Mouse (Mus musculus): ENCODE measurements around the gene Etfbkmt.
"Not testable (repeated sequence)": the region's sequence is repeated elsewhere in the genome, so short reads cannot be mapped to it uniquely, and the experiment has no call there.

Gene Etfbkmt

DNA sequence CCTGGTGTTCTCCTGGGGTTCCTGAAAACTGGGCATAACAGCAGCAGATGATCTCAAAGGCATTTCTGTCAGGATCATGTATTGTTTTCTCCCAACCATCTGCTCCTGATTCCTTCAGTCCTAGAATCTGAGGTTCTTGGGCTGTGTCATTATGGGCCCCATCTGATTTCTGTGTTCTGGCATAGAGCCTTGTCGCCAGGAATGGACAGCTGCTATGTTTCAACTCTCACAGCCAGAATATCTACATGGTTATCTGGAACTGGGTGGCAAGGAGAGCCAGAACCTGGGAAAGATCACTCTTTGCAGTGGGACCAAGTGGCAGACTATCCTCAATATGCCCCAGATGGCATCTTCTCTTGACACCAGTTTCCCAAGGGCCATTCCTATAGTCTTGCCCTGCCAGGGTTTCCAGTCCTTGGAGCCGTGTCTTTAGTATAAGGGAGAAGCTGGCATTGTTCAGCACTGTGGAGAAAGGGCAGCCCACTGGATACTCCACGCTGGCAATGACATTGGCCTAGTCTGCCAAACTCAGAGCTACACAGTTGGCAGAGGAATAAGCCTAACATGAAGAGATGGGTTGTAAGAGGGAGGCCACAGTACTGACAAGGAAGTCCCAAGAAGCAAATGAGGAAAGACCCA lies 35.4 kb downstream of the Etfbkmt start:
- in situ Hi-C loops (cut with MboI, MseI), result no loop called here

DNA sequence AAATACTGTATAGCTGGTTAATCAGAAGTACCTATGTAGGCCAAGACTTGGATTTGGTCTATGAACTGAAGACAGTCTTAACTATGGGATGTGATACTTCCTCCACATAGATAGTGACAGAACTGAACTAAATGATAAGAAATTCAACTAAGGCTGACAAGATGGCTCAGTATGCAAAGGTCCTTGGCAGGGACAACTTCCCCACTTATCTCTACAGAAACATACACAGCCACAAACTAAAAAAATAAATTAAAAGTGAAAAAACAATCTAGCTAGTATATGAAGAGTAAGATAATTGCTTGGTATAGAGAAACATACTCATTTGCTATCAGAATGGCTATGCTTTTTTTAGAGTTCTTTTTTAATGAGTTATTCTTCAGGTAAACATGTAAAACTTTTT lies 39.4 kb downstream of the Etfbkmt start:
- in situ Hi-C loops (cut with MboI, MseI), result no loop called here

DNA sequence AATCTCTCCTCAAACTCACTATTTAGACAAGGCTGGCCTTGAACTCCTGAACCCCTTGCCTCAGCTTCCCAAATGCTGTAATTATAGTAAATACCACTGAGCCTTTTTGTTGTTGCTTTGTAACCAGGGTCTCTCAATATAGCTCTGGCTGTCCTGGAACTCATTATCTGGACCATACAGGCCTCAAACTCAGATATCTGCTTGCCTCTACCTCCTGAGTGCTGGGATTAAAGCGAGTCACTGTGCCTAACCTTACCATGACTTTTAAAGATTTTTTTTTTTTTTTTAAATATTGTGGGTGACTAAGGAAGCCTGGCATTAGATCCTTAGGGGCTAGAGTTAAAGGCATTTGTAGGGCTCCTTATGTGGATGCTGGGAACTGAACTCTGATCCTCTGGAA lies 44.4 kb downstream of the Etfbkmt start:
- in situ Hi-C loops (cut with MboI, MseI), result no loop called here

DNA sequence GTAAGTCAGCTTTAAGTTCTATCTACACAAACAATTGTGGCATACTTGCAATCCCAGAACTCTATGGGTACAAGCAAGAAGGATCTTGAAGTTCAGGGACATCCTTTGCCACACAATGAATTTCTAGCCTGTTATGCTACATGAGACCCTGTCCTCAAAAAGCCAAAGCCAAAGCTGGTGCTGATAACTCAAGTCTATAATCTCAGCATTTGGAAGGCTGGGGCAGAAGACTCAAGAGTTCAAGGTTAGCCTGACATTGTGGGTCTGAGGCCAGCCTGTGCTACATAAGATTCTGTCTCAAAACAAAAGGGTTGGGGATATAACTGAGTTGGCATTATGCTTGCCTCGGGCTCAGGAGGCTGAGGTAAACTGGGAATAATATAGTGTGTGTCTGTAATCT lies 47.7 kb downstream of the Etfbkmt start:
- in situ Hi-C loops (cut with MboI, MseI), result loop anchor here (5.0 kb wide), 1 partner anchor 45 kb away; no protein-coding TSS in a partner anchor

DNA sequence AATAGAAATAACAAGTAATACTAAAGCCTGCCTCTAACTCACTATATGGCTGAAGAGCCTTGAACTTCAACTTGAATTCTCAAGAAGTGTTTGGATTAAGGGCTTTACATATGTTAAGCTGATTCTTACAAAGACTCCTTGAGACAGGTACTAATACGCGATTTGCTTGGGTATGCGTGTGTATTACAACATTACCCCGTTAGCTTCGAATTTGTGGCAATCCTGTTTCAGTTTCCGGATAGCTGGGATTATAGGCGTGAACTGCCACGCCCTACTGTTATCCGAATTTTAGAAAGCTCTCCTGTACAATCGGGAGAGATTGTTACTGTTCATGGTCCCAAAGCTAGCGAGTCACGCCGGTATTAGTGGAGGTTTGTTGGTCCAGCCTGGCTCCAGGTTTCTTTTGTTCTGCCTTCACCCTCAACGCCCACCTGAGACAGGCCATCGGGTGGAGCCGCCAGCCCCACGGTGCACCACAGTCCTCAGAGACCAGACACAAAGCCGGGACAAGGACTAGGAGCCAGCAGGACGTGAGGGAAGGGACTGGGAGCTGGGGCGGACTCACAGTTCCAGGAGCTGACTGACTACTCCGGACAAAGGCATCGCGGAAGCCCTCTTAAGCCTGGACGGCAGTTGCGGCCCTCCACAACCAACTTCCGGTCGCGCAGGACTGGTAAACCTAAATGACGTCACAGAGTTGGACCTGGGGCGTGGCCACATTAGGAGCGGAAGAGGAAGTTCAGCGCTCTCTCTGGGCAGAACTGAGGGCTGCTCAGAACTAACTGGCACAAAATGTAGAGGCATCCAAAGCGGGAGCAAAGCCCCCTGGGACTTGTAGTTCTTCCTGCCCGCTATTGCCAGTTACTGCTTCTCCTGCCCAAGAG lies 48.6 kb downstream of the Etfbkmt start, which contains the start of gene Amn1:
Gene Amn1 (minus strand): TSS at position 672 of the 884 bp plus-strand sequence.
- in situ Hi-C loops (cut with MboI, MseI), result loop anchor here (5.0 kb wide), 1 partner anchor 46 kb away; no protein-coding TSS in a partner anchor

DNA sequence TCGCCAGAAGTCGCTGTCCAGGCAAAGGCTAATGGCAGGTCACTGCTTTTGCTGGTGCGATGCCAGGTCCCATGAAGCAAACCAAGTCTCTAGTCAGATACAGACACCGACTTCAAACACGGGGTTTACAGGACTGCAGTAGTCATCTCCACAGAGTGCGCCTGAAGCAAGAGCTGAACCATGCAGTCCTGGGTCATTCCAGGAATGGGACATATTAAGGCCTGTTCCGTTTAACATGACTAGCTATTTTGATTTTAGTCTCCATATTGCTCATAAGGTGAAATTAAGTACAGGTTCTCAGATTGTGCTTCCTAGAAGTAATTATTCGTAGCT lies 49.2 kb downstream of the Etfbkmt start:
- in situ Hi-C loops (cut with MboI, MseI), result loop anchor here (5.0 kb wide), 1 partner anchor 47 kb away; no protein-coding TSS in a partner anchor

DNA sequence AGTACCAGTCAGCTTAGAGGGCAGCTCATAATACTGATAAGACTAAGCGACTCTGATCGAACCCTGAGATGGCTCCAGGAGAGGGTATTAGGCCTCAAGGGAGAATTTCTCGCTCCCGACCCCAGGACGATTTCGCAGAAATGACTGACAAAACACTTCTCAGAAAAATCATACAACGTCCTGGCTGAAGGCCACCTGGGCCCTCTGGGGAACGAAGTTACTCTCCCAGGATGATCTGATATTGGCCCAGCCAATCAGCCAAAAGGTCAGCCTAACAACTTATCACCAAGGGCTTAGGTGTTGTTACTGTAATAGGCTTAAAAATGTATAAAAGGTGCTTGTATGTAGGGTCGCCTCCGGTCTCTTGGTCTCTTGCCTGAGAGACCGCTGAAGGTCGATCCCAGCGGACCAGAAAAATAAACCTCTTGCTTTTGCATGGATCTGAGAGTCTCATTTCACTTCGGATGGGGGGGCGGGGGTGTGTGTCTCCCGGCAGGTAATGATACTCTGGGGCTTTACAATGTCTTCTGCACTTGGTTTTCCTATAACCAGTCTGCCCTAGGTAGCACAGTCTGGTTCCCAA lies 49.8 kb downstream of the Etfbkmt start:
- in situ Hi-C loops (cut with MboI, MseI), result loop anchor here (5.0 kb wide), 1 partner anchor 47 kb away; no protein-coding TSS in a partner anchor

DNA sequence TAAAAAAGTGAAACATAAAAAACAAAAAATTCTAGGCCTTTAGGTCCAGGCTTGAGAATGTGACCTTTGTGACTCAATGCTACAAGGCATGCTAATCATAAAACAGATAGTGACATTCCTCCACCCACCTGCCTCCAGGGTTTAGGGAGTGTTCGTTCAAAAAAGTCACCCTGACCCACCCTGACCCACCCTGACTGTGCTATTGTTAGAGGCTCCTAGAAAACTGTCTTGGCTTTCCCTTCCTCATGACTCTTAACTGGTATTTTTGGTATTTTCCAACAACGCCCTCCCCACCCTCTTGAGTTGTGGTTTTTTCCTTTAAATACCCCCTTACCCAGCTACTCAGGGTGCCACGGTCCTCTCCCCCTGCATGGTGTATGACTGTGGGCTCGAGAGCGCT lies 52.3 kb downstream of the Etfbkmt start:
- in situ Hi-C loops (cut with MboI, MseI), result not testable (repeated sequence)

DNA sequence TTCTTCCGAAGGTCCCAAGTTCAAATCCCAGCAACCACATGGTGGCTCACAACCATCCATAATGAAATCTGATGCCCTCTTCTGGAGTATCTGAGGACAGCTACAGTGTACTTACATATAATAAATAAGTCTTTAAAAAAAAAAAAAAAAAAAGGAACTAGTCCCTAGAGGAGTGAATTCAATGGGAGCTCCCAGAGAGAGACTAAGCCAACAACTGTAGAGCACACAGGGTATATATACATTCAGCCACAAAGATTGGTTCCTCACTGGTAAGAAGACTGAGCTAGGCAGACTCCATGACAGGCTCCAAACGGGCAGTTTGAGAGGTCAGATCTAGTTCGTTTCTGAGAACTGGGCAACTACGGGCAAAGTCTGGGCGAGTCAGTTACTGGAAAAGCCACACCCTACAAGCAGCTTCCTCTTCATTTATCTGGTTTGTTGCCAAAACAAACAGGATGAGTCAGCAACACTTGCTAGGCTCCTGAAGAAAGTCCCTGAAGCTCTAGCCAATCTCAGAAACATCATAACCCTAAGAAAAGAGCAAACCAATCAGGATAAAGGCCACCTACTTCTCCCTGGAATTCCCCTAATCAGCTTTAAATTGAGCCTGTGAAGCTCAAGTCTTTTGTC lies 53.7 kb downstream of the Etfbkmt start:
- in situ Hi-C loops (cut with MboI, MseI), result no loop called here

DNA sequence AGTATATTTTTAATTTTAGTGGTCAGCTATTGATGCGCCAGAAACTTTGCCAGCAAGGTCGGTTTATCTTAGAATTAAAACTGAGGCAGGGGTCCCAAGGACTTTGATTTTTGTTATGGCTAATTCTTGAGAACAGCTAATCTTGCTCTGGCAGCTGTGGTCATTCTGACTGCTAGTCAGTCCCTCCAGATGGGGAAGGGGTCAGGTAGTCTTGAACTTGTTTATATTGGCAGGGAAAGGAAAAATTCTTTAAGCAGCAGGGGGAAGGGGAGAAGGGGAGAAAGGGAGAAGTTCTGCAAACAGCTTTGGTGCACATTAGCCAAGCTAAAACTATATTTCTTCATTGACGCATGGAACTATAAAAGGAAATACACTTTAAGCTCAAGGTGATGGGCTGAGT lies 57.5 kb downstream of the Etfbkmt start:
- in situ Hi-C loops (cut with MboI, MseI), result loop anchor here (5.0 kb wide), 2 partner anchors 110 to 175 kb away; partner anchors contain the start of gene Resf1

DNA sequence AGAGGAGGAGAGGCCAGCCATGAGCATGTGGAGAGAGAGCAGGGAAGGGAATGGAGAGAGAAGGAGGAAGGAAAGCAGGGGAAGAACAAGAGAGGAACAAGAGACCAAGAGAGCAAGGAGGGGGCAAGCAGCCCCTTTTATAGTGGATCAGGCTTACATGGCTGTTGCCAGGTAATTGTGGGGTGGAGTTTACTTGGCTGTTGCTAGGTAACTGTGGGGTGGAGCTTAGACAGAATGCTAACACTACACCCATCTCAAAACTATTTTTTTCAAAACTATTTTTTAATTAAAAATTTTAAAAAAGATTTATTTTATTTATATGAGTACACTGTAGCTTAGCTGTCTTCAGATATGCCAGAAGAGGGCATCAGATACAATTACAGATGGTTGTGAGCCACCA lies 58.9 kb downstream of the Etfbkmt start:
- in situ Hi-C loops (cut with MboI, MseI), result loop anchor here (5.0 kb wide), 2 partner anchors 109 to 174 kb away; partner anchors contain the start of gene Resf1
